Mouse (Mus musculus) heart, adult 2 months (tissue): Measurements from ENCODE around the gene Atp6v0a4.

Source experiments
- CTCF ChIP-seq: fragments of 200-600 bp; IDR thresholded peaks from 2 replicates; pipeline ENCODE4 v1.8.1; 2022; ENCODE audit warnings: antibody characterized with exemption, mild to moderate bottlenecking, moderate library complexity
- EP300 ChIP-seq: fragments of 200-500 bp; IDR thresholded peaks from 2 replicates; pipeline ENCODE4 v1.6.1; 2011; ENCODE audit warnings: low read depth, low read length, control low read depth; ENCODE audit not compliant: insufficient read depth
- POLR2A ChIP-seq: fragments of 200-500 bp; IDR thresholded peaks from 2 replicates; pipeline ENCODE4 v1.6.1; 2011; ENCODE audit warnings: mild to moderate bottlenecking, low read depth, low read length, control low read depth; ENCODE audit not compliant: insufficient read depth

DNA sequence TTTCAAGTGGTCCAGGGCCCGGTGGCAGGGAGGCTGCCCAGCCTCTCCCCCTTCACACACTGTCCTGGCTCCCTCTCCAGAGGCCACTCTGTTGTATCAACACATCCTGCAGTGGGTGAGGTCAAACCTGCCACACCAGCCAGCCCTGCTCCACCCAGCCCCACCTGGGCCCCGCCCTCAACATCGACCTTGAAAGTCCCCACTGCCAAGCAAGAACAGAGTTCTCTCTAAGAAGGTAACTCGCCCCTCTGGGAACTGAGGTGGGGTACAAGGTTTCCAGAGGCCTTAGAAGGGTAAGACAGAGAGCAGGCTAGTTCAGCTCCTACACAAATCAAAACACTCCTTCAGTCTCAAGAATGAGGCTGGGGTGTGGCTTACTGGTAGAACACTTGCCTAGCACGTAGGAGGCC lies 27.4 kb downstream of the Atp6v0a4 start:
- TF ChIP-seq POLR2A (no peak), CTCF (no peak), EP300 (no peak)
